Mouse (Mus musculus) liver, adult 2 months (tissue): ENCODE measurements around the gene Wdr37. TPM values are rescaled to one million over a fixed set of nuclear protein-coding genes. Genes with fewer than 3 reads are reported as not detected.
A peak's percentile ranks its signal among the peaks of the same experiment; 100 is the strongest.

ENCODE experiments used
- DNase-seq: peaks from one replicate; pipeline ENCODE4 v3.0.0-alpha.2; 2011; ENCODE audit warnings: low read depth, low spot score; ENCODE audit errors: extremely low read depth
- H3K27ac ChIP-seq: fragments of 200-500 bp; replicated peaks from 2 replicates; pipeline ENCODE4 v1.5.1; 2012; ENCODE audit warnings: low read depth, mild to moderate bottlenecking, control low read depth, inconsistent platforms, low read length; ENCODE audit not compliant: insufficient read depth
- H3K27me3 ChIP-seq: fragments of 200-500 bp; 2 replicates; pipeline ENCODE4 v1.6.1; 2012; ENCODE audit warnings: mild to moderate bottlenecking, moderate library complexity, low read length, inconsistent platforms; ENCODE audit not compliant: control insufficient read depth, insufficient read depth
- H3K36me3 ChIP-seq: fragments of 200-500 bp; 2 replicates; pipeline ENCODE4 v1.6.1; 2012; ENCODE audit warnings: low read length, inconsistent platforms; ENCODE audit not compliant: control insufficient read depth, insufficient read depth
- H3K4me1 ChIP-seq: fragments of 200-500 bp; 2 replicates; pipeline ENCODE4 v1.6.1; 2011; ENCODE audit warnings: low read length; ENCODE audit not compliant: control insufficient read depth, insufficient read depth
- H3K4me3 ChIP-seq: fragments of 200-500 bp; 2 replicates; pipeline ENCODE4 v1.5.1; 2011; ENCODE audit warnings: low read depth, mild to moderate bottlenecking, control low read depth, low read length, moderate library complexity; ENCODE audit not compliant: insufficient read depth
- H3K79me2 ChIP-seq: fragments of 200-500 bp; 2 replicates; pipeline ENCODE4 v1.6.1; 2012; ENCODE audit warnings: inconsistent platforms, mild to moderate bottlenecking, low read length, moderate library complexity; ENCODE audit not compliant: control insufficient read depth, insufficient read depth
- H3K9ac ChIP-seq: fragments of 200-500 bp; 2 replicates; pipeline ENCODE4 v1.6.1; 2012; ENCODE audit warnings: low read depth, mild to moderate bottlenecking, control low read depth, inconsistent platforms, low read length
- CTCF ChIP-seq: fragments of 200-500 bp; IDR thresholded peaks from 2 replicates; pipeline ENCODE4 v1.5.1; 2011; ENCODE audit warnings: low read depth, low read length, control low read depth
- POLR2A ChIP-seq: fragments of 200-500 bp; IDR thresholded peaks from 2 replicates; pipeline ENCODE4 v1.6.1; 2011; ENCODE audit warnings: low read length, control low read depth; ENCODE audit not compliant: insufficient read depth; ENCODE audit errors: extremely low read depth
- WGBS: fragments of 180-500 bp; shearing (Covaris S2); methylation state at CpG from one replicate; pipeline ENCODE4 v1.1.7; 2018; 5-methylcytosine and 5-hydroxymethylcytosine counted together
- polyA plus RNA-seq: library from polyadenylated mRNA; depleted of rRNA; stranded (reverse); fragments of >200 nt; gene quantifications from 2 replicates; pipeline ENCODE4 v1.2.3, GENCODE M21; 2012
- total RNA-seq: library from RNA; depleted of rRNA; stranded (reverse); fragments of >200 nt; gene quantifications from 2 replicates; pipeline ENCODE4 v1.2.3, GENCODE M21; 2014

The Wdr37 gene
- total and polyA plus RNA-seq, 2 experiments = 5.1 to 8.4 TPM

DNA sequence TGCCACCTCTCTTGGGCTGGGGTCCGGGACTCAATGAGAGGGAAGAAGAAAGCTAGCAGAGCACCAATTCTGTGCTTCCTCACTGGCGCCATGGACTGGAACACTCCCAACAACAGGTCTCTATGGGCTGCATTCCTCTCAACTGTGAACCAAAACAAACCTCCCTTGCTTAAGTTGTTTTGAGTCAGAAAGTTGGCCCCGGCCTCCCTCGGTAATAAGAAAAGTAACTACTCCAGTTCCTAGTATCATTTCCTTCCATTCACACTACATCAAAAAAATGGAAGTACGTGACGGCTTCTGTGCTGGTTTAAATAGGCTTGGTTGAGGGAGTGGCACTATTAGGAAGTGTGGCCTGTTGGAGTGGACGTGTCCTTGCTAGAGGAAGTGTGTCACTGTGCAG, 5.1 kb downstream of the Wdr37 start:
- Histone ChIP-seq H3K27me3 (no peaks in the 10 kb centered on the region), H3K36me3 (no peaks in the 10 kb centered on the region), H3K4me3 (no peak overlapping the region), H3K4me1 (peaks cover 16% of the 10 kb centered on the region), H3K9ac (no peak overlapping the region), H3K27ac (no peak overlapping the region), H3K79me2 (peaks cover 11% of the 10 kb centered on the region; the same call in 1 of the 2 replicates)
- 84% methylated on average over 7 of the region's 7 CpGs for WGBS
- DNase-seq = no peak
- TF ChIP-seq POLR2A = no peak
- no peak for TF ChIP-seq CTCF

DNA sequence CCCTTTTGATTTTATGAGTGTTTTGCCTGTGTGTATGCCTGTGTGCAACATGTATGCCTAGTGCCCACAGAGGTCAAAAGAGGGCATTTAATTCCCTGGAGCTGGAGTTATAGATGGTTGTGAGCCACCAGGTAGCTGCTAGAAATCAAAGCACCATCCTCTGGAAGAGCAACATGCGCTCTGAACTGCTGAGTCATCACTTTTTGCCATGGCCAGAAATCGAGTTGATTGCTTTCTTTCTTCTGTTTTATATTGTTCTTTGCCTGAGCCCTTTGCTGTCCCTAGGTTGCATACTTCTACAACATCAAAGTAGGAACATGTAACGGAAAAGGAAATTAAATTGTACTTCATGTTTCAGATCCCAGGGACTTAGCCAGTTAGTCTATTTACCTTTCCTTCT, 6.7 kb downstream of the Wdr37 start:
- H3K27ac ChIP-seq = peak overlapping the region; percentile 44; the same call in 1 of the 2 replicates
- WGBS = 60% methylated on average over 3 of the region's 3 CpGs
- peaks cover 5% of the 10 kb centered on the region; the same call in 1 of the 2 replicates for H3K36me3 ChIP-seq
- H3K9ac ChIP-seq = no peak overlapping the region
- peaks cover 10% of the 10 kb centered on the region; the same call in 1 of the 2 replicates for H3K79me2 ChIP-seq
- DNase-seq = no peak
- H3K4me3 ChIP-seq = no peak overlapping the region
- no peak for TF ChIP-seq CTCF
- no peak for TF ChIP-seq POLR2A
- peaks cover 15% of the 10 kb centered on the region for H3K4me1 ChIP-seq
- no peaks in the 10 kb centered on the region for H3K27me3 ChIP-seq

DNA sequence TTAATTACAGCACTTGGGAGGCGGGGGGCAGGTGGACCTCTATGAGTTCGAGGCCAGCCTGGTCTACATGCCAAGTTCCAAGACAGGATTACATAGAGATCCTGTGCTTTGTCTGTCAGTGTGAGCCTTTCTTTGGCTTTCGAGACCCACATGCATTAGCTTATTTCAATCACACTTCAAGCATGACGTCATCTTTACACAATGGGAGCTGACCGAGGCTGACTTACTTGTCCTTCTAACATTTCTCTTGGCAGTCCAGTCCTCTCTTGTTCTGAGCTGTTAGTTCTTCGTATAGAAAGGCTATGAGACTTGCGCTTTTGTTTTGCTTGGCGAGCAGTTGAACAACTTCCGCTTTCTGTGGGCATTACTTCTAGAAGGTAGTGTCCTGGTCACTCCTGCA, 10.8 kb downstream of the Wdr37 start:
- Histone ChIP-seq H3K27me3 (no peaks in the 10 kb centered on the region), H3K79me2 (peaks cover 8% of the 10 kb centered on the region; the same call in 1 of the 2 replicates), H3K4me3 (no peak overlapping the region), H3K27ac (no peak overlapping the region), H3K36me3 (peaks cover 14% of the 10 kb centered on the region), H3K4me1 (peaks cover 14% of the 10 kb centered on the region), H3K9ac (no peak overlapping the region)
- 91% methylated on average over 9 of the region's 9 CpGs for WGBS
- no peak for DNase-seq
- no peak for TF ChIP-seq POLR2A
- no peak for TF ChIP-seq CTCF

DNA sequence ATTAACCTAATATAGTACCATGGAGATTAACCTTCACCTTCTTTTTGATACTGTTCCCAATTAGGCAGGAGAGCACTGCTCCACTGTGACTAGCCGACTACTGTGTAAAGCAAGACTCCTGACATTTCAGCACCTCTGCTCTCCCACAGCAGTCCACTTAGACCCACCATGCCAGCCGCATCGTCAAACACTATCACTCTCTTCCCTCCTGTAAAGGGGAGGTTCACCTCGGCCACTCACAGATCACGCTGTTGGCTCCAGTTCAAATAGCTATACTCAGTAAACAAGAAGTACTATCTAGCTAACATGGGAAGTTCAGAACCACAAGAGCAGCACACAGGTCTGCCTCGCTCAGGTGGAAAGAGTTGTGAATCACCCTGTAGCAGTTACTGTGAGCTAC, 13.3 kb downstream of the Wdr37 start:
- TF ChIP-seq CTCF (no peak), POLR2A (no peak)

DNA sequence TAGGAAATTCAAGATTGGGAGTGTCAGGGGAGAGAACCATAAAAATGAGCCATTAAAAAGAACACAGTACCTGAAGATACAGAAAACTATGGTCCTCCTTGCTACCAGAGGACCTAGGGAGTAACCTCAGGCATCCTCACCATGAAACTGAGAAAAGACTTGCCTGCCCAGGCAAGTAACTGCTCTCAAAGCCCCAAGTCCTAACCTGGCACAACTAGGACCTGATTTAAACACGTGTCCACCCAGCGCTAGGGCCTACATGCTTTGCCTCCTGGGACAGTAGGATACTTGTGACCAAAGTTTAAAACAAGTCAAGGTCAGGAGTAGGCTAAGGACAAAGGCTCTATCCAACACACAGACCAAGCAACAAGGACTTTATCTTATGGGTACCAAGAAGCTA, 16.9 kb downstream of the Wdr37 start:
- H3K4me1 ChIP-seq = peaks cover 4% of the 10 kb centered on the region; the same call in 1 of the 2 replicates
- WGBS = 92% methylated on average over 2 of the region's 2 CpGs

More for the DNA sequence above, 13.3 kb downstream of the Wdr37 start:
- Histone ChIP-seq H3K4me3 (no peak overlapping the region), H3K27me3 (no peaks in the 10 kb centered on the region), H3K9ac (no peak overlapping the region), H3K79me2 (peaks cover 4% of the 10 kb centered on the region; the same call in 1 of the 2 replicates), H3K4me1 (peaks cover 7% of the 10 kb centered on the region; the same call in 1 of the 2 replicates), H3K36me3 (peaks cover 28% of the 10 kb centered on the region), H3K27ac (no peak overlapping the region)
- WGBS = 32% methylated on average over 6 of the region's 6 CpGs
- peak; percentile 18 for DNase-seq

GRCm38 (mm10) chr13:8853424-8853823, 18.3 kb downstream of the Wdr37 start:
- no peaks in the 10 kb centered on the region; the same call in 1 of the 2 replicates for H3K79me2 ChIP-seq
- 98% methylated on average over 4 of the region's 4 CpGs for WGBS
- H3K27me3 ChIP-seq = no peaks in the 10 kb centered on the region
- H3K4me3 ChIP-seq = no peak overlapping the region
- H3K27ac ChIP-seq = no peak overlapping the region
- H3K9ac ChIP-seq = no peak overlapping the region
- peaks cover 40% of the 10 kb centered on the region for H3K36me3 ChIP-seq
- no peak for DNase-seq
- H3K4me1 ChIP-seq = 0 out of 2 replicates have a peak, but pooled peaks cover under 1% of the 10 kb centered on the region
- TF ChIP-seq CTCF (no peak), POLR2A (no peak)

More for the DNA sequence above, 16.9 kb downstream of the Wdr37 start:
- Histone ChIP-seq H3K79me2 (no peaks in the 10 kb centered on the region; the same call in 1 of the 2 replicates), H3K27ac (no peak overlapping the region), H3K4me3 (no peak overlapping the region), H3K9ac (no peak overlapping the region), H3K27me3 (no peaks in the 10 kb centered on the region), H3K36me3 (peaks cover 32% of the 10 kb centered on the region)
- TF ChIP-seq CTCF (no peak), POLR2A (no peak)
- no peak for DNase-seq
